Mouse (Mus musculus) cerebellum, adult 11-12 months (tissue): ENCODE measurements around the gene Pnpla2.
"Not testable (repeated sequence)": the region's sequence is repeated elsewhere in the genome, so short reads cannot be mapped to it uniquely, and the experiment has no call there.

ENCODE experiments used
- DNase-seq: peaks from one replicate; pipeline ENCODE4 v3.0.0; 2022

The Pnpla2 gene

GRCm38 (mm10) chr7:141454967-141455551 lies at the start of gene Pnpla2:
TSS of gene Pnpla2 (plus strand) at chr7:141455198.
- DNase-seq = peak; percentile 90

DNA sequence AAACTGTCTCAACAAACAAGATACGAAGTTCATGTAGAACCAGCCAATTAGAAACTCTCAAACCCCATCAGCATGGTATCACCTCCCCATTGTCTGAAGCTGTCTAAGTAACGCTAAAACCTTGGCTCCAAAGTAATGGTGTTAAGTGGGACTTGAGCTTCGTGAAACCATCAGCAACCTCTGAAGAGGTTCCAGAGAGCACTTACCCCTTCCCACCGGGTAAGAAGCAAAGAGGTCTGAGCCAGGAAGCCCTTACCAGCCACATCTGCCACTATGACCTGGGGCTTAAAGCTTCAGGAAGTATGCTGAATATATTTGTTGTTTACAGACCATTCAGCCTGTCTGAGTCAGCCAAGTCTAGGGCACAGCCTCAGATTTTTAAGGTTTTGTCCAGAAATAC lies 49.5 kb upstream of the Pnpla2 start:
- DNase-seq = no peak

DNA sequence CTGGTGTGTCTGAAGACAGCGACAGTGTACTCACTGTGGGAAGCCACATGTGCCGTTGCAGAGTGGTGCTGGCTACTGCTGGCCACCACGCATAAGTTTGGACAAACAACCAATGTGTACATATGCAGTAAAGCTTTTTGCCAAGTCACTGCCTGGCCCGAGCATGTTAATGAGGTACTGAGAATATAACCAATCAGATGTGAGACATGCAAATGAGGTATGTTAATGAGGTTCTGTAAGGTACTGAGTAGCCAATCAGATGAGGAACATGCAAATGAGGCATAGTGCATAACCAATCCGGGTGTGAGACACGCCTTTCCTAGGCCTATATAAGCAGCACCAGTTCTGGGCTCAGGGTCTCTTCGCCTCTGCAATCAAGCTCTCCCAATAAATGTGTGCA lies 47.3 kb upstream of the Pnpla2 start:
- not testable (repeated sequence) for DNase-seq

DNA sequence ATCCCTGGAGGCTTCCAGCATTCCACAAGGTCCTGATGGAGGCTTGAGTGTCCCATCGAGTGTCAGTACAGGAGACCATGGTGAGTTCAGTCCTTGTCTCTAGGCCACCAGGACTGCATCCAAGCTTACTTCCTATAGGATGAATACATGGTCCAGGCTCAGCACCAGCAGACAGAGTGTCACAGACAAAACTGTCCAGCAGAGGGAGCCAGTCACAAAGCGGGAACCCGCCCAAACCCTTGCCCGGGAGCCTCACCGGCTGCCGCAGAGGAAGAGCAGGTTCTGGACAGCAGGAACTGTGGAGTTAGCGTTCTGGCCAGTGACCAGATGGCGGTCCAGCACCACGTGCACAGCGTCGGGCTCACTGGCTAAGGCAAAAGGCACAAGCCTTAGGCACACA lies 46.2 kb upstream of the Pnpla2 start:
- DNase-seq = peak; percentile 94

DNA sequence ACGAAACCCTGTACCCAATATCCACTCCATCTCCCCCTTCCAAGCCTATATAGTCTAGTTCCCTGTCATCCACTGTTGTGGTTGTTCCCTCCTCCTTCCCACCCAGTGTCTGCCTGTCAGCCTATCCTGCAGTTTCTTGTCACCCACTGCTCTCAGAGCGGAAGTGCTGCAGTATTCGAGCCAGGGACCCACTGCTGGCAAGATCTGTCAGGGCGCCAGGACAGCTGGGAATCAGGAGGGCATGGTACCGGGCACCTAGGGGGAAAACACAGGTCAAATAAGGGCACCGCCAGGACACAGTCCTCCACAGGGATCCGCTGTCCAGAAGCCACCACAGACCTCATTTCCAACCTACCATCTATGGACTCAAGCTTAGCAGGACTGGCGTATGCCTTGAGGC lies 44.4 kb upstream of the Pnpla2 start:
- no peak for DNase-seq

GRCm38 (mm10) chr7:141411667-141412066 lies 43.3 kb upstream of the Pnpla2 start:
- no peak for DNase-seq

GRCm38 (mm10) chr7:141413331-141413730 lies 41.7 kb upstream of the Pnpla2 start:
- peak; percentile 68 for DNase-seq

GRCm38 (mm10) chr7:141413809-141414584 lies 41.0 kb upstream of the Pnpla2 start, which contains the start of gene Gatd1:
TSS of gene Gatd1 (minus strand) at chr7:141414136.
- DNase-seq = peak; percentile 98

DNA sequence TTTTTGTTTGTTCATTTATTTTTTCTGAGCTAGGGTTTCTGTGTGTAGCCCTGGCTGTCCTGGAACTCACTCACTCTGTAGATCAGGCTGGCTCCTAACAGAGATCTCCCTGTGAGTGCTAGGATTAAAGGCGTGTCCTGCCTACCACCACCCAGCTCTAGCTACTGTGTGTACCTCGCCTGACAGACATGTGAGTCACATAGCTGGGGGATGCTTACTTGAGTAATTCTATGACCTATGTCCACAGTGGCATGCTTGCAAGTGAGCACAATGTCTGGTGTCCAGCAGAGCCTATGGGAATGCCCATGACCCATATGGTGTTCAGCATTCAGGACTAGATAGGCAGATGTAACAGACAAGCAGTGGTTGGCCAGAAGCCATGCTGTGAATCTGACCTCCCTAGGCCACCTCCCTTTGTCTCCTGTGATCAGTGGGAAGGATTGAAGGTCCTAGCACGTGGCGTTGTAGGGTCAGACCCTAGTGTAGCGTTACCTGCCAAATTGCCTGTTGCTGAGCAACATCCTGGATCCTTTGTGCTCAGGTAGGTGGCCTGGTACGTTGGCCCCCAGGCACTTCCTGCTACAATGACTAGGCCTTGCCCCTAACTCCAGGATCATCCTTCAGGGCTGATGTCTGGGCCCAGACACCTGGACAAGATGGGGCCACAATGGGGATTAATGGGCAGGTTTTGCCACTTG lies 38.7 kb upstream of the Pnpla2 start:
- DNase-seq = peak; percentile 55

DNA sequence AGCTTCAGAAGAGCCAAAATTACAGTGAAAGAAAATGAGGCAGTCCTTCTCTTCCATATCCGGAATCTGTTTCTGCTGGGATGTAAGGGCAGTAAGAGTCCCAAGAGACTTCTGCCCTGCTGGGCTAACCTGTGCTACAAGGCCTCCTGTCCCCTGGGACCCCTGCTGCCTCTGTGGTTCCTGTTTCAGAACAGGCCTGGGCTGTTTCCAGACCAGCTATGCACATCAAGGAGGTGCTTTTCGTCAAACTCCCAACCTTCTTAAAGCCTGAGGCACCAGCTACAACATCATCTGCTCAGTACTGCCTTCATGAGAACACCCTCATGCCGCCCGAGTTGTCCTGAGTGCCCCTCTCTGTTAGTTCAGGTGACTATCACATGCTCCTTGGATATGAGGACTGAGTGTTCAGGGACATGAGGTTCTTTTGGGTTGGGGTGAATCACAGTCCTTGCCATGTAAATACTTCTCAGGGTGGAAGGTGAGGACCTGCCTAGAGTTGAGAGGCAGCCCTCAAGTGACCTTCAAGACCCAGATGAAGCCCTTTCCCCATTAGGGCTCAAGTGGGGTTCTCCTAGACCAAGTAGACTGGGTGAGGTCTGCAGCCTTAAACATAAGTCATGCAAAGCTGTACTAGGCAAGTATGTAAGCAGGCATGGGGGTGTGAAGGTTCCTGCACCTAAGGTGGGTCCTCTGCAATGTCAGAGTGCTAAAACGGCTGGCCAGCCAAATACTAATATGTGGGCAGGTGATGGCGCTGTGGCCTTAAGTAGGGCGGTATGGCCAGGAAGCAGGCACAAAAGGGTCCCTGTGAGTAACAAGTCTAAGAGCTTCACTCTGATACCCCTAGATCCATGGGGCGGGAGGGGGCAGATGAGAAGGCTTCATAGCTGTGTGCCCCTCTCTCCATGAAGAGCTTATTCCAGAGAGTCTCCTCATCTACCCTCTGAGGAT lies 37.0 kb upstream of the Pnpla2 start:
- no peak for DNase-seq

- no peak for DNase-seq
Observed at GRCm38 (mm10) chr7:141418970-141419369, 36.0 kb upstream of the Pnpla2 start.

DNA sequence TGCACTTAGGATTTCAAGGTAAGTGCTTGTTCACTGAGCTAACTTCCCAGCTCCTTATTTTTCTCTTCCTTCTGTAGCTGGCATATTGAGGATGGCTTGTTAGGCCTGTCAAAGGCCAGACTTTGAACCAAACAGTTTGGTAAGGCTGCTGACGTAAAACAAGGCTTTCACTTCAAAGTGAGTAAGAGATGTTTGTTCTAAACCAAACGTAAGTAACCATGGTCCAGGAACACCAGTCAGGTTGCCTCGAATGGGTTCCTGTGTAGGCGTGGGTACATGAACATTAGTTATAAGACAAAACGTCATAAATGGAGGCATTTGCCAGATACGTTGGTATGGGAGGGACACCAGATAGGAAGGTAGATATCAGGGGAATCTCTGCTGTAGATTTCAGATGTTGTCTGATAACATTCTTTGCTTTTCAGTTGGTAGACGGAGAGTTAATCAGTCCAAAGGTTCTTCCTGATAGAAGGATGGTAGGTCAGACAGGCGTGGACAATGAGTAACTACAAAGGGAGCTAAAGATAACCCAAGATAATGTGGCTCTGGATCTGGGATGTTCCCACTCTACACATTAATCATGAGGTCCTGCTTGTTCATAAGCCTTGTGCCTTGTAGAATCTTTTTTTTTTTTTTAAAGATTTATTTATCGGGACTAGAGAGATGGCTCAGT lies 34.8 kb upstream of the Pnpla2 start:
- no peak for DNase-seq

GRCm38 (mm10) chr7:141423811-141424210 lies 31.2 kb upstream of the Pnpla2 start:
- DNase-seq = no peak

DNA sequence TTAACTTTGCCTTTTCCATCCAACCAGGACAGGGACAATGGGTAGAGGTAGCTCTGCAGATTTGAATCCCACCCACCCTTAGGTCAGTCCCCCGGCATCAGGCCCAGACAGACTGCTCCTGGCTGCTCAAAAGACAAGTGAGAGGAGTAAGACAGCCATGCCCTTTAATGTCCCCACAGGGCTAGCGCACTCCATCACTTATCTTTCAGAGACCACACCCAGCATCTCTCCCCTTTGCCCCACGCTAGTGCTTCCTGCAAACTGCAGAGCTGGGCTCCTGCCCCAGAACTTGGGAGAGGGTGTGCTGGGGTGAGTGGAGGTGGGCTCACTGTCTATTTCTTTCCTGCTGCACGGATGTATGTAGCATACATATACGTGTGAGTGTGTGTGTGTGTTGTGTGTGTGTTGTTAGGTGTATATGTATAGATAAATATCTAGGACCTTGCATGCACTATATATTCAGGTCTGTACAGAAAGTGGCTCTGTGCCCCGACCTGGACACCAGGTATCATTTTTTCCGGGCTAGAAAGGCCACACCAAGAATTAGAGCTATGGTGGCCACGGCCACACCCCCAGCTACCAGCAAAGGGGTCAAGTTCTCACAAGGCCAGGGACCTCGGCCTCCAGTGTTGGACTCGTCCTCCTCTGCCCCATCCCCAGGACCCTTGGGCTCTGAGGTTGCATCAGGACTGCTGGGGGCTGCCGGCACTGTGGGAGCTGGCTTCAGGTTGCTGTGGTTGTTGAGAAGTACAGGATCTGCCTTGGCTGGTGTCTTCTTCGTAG lies 27.9 kb upstream of the Pnpla2 start:
- DNase-seq = peak; percentile 51

DNA sequence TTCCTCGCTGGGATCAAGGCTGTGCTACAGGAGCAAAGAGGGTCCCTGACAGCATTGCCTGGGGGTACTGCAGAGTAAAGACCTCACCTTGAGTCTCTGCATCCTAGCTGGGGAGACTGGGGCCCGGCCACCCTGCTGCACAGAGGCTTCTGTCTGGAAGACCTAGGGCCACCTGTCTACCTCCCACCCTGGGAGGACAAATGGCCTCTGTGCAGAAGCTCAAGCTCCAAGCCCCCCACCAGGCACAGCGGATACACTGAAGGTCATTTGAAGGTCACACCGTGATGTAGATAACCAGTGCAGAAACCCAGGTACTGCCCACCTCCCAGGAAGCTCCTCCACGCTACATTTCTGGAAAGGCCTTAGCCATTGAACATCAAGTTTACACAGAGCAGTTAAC lies 26.3 kb upstream of the Pnpla2 start:
- peak; percentile 64 for DNase-seq

DNA sequence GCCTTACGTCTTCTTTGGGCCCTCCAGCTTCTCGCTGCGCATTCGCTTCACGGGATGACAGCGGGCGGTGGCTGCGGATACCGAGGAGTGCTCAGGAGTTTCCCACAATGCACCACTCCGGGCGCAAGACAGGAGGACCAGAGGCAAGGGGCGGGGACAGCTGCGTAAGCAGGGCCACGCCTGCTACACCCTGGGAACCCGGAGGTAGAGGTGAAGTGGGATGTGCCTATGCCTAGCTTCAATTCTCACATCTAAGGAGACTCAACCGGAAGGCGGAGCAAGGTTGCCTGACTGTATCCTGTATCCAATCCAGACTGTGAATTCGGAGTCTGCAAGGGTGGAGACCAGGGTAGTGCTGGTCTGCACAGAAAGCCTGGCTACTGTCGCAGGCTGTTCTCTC lies 25.7 kb upstream of the Pnpla2 start, which contains the start of gene Cend1:
TSS of gene Cend1 (minus strand) at position 182 of the 400 bp plus-strand sequence.
- DNase-seq = peak; percentile 95

DNA sequence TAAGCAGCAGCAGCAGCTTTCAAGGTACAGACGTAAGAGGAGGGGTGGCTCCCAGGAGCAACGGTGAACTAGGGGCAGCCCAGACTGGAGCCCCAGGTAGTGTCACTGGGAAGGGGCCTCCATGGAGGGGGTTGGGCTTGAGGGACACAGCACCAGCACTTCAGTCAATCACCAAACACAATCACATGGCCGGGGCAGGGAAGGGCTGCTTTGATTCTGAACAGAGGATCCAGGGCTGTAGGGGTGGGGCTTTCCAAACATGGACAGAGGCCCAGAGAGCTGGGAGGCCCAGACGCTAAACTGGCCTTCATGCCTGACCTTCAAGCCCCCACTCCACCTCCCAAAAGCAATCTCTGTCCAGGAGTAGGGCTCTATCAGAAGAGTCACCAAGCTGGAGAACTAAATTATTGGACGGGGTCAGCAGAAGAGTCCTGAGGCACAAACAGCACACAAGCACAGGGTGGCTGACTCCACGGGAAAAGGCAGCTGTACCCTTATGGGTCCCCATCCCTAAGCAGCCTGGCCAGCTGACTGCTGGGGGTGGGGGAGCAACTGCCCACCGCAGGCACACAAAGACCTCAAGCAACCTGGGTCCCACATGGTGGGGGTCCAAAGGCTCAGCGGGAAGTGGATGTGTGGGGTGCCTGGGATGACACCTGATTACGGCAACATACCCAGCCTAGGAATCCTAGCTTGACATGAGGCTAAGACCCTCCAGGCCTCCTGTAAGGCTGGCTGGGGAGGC lies 25.0 kb upstream of the Pnpla2 start:
- peak; percentile 77 for DNase-seq

DNA sequence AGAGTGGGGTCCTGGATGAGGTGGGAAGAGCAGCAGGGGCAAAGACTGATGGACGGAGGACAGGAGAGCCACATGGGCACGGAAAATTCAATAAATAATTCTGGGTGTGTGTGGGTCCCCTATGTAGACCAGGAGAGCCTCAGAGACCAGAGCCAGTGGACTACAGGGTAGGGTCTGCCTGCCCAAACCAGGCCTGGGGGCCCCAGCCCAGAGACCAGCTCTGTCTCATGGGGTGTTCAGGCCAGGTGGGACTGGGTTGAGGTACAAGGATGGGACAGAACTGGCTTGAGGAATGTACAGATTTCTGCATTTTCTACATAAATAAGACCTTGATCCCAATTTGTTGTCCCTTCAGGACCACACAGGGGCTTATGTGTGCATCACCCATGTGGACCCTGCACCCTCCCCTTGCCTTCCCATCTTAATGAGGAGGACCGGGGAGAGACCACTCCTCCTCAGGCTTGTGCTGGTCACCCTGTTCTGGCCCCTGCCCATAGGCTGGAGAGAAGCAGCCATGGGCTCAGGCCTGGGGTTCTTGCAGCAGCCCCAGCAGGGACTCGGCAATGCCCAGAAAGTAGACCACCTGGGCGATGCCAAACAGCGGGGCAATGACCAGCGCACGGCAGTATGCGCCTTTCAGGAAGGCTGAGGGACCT lies 24.3 kb upstream of the Pnpla2 start:
- peak; percentile 71 for DNase-seq

GRCm38 (mm10) chr7:141431434-141432185 lies 23.4 kb upstream of the Pnpla2 start:
- DNase-seq = peak; percentile 73
